Mouse (Mus musculus) intestine, postnatal 0 days (tissue): ENCODE measurements around the gene Gm11096. TPM values are rescaled to one million over a fixed set of nuclear protein-coding genes. Genes with fewer than 3 reads are reported as not detected.

ENCODE experiments used
- ATAC-seq: fragments of 200-750 bp; cut with Nextera tagmentation; 2 replicates; pipeline ENCODE4 v1.8.0; 2017; ENCODE audit warnings: mild to moderate bottlenecking, moderate TSS enrichment, moderate library complexity
- H3K27ac ChIP-seq: fragments of 300-500 bp; sonication (generic); 2 replicates; pipeline ENCODE4 v1.5.1; 2014; ENCODE audit warnings: mild to moderate bottlenecking, low read depth, low read length, moderate library complexity
- H3K27me3 ChIP-seq: fragments of 300-500 bp; sonication (generic); replicated peaks from 2 replicates; pipeline ENCODE4 v1.6.1; 2014; ENCODE audit warnings: low read length, mixed read lengths; ENCODE audit not compliant: control insufficient read depth, insufficient read depth
- H3K36me3 ChIP-seq: fragments of 300-500 bp; sonication (generic); 2 replicates; pipeline ENCODE4 v1.6.1; 2014; ENCODE audit warnings: mild to moderate bottlenecking, moderate library complexity; ENCODE audit not compliant: control insufficient read depth, insufficient read depth
- H3K4me1 ChIP-seq: fragments of 300-500 bp; sonication (generic); replicated peaks from 2 replicates; pipeline ENCODE4 v1.6.1; 2014; ENCODE audit warnings: antibody characterized with exemption, low read length, mixed read lengths; ENCODE audit not compliant: control insufficient read depth, insufficient read depth
- H3K4me2 ChIP-seq: fragments of 300-500 bp; sonication (generic); replicated peaks from 2 replicates; pipeline ENCODE4 v1.6.1; 2014; ENCODE audit warnings: low read depth, mild to moderate bottlenecking, moderate library complexity
- H3K4me3 ChIP-seq: fragments of 300-500 bp; sonication (generic); 2 replicates; pipeline ENCODE4 v1.5.1; 2014; ENCODE audit warnings: low read depth, low read length
- H3K9ac ChIP-seq: fragments of 300-500 bp; sonication (generic); 2 replicates; pipeline ENCODE4 v1.6.1; 2014; ENCODE audit warnings: mild to moderate bottlenecking, low read depth, low read length
- H3K9me3 ChIP-seq: fragments of 300-500 bp; sonication (generic); 2 replicates; pipeline ENCODE4 v1.6.1; 2016; ENCODE audit warnings: mixed run types; ENCODE audit not compliant: control insufficient read depth
- CTCF ChIP-seq: sonication (generic); IDR thresholded peaks from 2 replicates; pipeline ENCODE4 v1.5.1; 2016; ENCODE audit warnings: low read depth, mild to moderate bottlenecking, control low read depth, antibody characterized with exemption, moderate library complexity
- WGBS: fragments of 180-500 bp; shearing (Covaris S2); extraction: QIAGEN DNeasy Blood & Tissue Kit; methylation state at CpG from one replicate; pipeline ENCODE4 v1.1.7; 2014; 5-methylcytosine and 5-hydroxymethylcytosine counted together
- polyA plus RNA-seq: library from polyadenylated mRNA; unstranded; fragments of >200 nt; fragmentation: Nextera tagmentation; extraction: Ambion mirVana; gene quantifications from 2 replicates; pipeline ENCODE4 v1.2.1, GENCODE M21; 2015

Gm11096 gene
- polyA plus RNA-seq, 1 experiment from 2014 or later, result not detected

- Histone ChIP-seq H3K4me3 (no peak overlapping the region), H3K27me3 (no peaks in the 10 kb centered on the region), H3K9me3 (no peaks in the 10 kb centered on the region), H3K9ac (no peak overlapping the region), H3K4me1 (no peaks in the 10 kb centered on the region), H3K27ac (no peak overlapping the region), H3K36me3 (no peaks in the 10 kb centered on the region), H3K4me2 (no peak overlapping the region)
- ATAC-seq, result no peak
- 76% methylated on average over 1 of the region's 1 CpGs for WGBS
- TF ChIP-seq CTCF, result peak; percentile 33
Observed at GRCm38 (mm10) chr17:81477420-81477819, 35.9 kb downstream of the Gm11096 start.

- no peak overlapping the region for H3K27ac ChIP-seq
- no peaks in the 10 kb centered on the region for H3K36me3 ChIP-seq
- WGBS, result 55% methylated on average over 4 of the region's 4 CpGs
- no peaks in the 10 kb centered on the region for H3K9me3 ChIP-seq
- no peak overlapping the region for H3K4me3 ChIP-seq
- H3K27me3 ChIP-seq, result no peaks in the 10 kb centered on the region
- no peak for ATAC-seq
- H3K4me2 ChIP-seq, result no peak overlapping the region
- H3K4me1 ChIP-seq, result no peaks in the 10 kb centered on the region
- no peak for TF ChIP-seq CTCF
- H3K9ac ChIP-seq, result no peak overlapping the region
Observed at GRCm38 (mm10) chr17:81479807-81480206, 38.2 kb downstream of the Gm11096 start.

- Histone ChIP-seq H3K36me3 (no peaks in the 10 kb centered on the region), H3K4me2 (no peak overlapping the region), H3K4me1 (no peaks in the 10 kb centered on the region), H3K27me3 (no peaks in the 10 kb centered on the region), H3K9me3 (no peaks in the 10 kb centered on the region), H3K9ac (no peak overlapping the region), H3K4me3 (no peak overlapping the region), H3K27ac (no peak overlapping the region)
- TF ChIP-seq CTCF, result no peak
- ATAC-seq, result no peak
- 77% methylated on average over 21 of the region's 21 CpGs for WGBS
Observed at GRCm38 (mm10) chr17:81480351-81481161, 39.0 kb downstream of the Gm11096 start.

GRCm38 (mm10) chr17:81481843-81482490 is 40.4 kb downstream of the Gm11096 start:
- Histone ChIP-seq H3K9ac (no peak overlapping the region), H3K4me3 (no peak overlapping the region), H3K27me3 (no peaks in the 10 kb centered on the region), H3K4me2 (no peak overlapping the region), H3K36me3 (no peaks in the 10 kb centered on the region), H3K27ac (no peak overlapping the region), H3K4me1 (no peaks in the 10 kb centered on the region), H3K9me3 (no peaks in the 10 kb centered on the region)
- 88% methylated on average over 11 of the region's 11 CpGs for WGBS
- ATAC-seq, result no peak
- no peak for TF ChIP-seq CTCF

- no peak overlapping the region for H3K4me2 ChIP-seq
- H3K27ac ChIP-seq, result no peak overlapping the region
- whole genome bisulfite sequencing, result 84% methylated on average over 1 of the region's 1 CpGs
- no peaks in the 10 kb centered on the region for H3K4me1 ChIP-seq
- TF ChIP-seq CTCF, result no peak
- no peaks in the 10 kb centered on the region for H3K27me3 ChIP-seq
- no peak for ATAC-seq
- H3K9me3 ChIP-seq, result no peaks in the 10 kb centered on the region
- H3K9ac ChIP-seq, result no peak overlapping the region
- H3K4me3 ChIP-seq, result no peak overlapping the region
- no peaks in the 10 kb centered on the region for H3K36me3 ChIP-seq
Observed at GRCm38 (mm10) chr17:81486388-81486787, 44.8 kb downstream of the Gm11096 start.
